Mouse (Mus musculus) adrenal gland, postnatal 4 days (tissue): ENCODE results near the gene Hist1h3i. TPM values are rescaled to one million over a fixed set of nuclear protein-coding genes. Genes with fewer than 3 reads are reported as not detected.

ENCODE experiments used
- DNase-seq, 2 experiments: peaks; one replicate each; pipeline ENCODE4 v3.0.0; 2021 to 2022; ENCODE audit warnings: low spot score in 2 of 2, mixed read lengths in 2 of 2
- microRNA-seq: library from miRNA; unstranded; fragments of <30 nt; microRNA quantifications from one replicate; pipeline ENCODE4 v1.2.0, GENCODE M21; 2021
- total RNA-seq, 2 experiments: library from RNA; stranded (reverse); gene quantifications; 2 replicates each; pipeline ENCODE4 v1.2.3; 2021

Gene Hist1h3i
- total RNA-seq, 2 experiments from 2014 or later = 511 to 579 TPM

DNA sequence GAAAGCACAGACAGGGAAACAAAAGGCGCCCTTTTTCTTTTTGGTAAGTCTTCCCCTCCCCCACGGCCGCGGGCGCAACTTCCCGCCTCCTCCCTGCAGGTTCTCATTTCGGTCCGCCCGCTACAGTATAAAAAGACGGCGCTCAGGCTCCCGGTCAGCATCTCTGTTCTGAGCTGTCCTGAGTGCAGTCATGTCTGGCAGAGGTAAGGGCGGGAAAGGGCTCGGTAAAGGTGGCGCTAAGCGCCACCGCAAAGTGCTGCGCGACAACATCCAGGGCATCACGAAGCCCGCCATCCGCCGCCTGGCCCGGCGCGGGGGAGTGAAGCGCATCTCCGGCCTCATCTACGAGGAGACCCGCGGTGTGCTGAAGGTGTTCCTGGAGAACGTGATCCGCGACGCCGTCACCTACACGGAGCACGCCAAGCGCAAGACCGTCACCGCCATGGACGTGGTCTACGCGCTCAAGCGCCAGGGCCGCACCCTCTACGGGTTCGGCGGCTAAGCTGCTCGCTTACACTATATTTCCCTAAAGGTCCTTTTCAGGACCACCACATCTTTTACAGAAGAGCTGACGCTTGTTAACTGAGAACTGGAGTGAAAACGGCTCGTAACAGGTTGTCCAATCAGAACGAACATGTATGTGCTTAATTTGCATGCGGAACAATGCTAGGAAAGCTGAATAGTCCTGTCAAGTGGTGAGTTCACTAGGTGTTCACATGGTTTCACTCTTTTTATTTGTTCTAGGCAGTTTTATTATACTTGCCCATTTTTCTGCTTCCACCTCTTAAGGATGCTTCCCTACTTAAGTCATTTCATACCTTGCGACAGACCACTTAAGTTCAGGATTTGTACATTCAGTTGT lies 48.0 kb downstream of the Hist1h3i start, which contains the start of gene Hist1h4j:
Gene Hist1h4j, plus strand, starts transcription at position 159 of the 862 bp plus-strand sequence.
- peak in 1 of 2 experiments; percentile 41 for DNase-seq

DNA sequence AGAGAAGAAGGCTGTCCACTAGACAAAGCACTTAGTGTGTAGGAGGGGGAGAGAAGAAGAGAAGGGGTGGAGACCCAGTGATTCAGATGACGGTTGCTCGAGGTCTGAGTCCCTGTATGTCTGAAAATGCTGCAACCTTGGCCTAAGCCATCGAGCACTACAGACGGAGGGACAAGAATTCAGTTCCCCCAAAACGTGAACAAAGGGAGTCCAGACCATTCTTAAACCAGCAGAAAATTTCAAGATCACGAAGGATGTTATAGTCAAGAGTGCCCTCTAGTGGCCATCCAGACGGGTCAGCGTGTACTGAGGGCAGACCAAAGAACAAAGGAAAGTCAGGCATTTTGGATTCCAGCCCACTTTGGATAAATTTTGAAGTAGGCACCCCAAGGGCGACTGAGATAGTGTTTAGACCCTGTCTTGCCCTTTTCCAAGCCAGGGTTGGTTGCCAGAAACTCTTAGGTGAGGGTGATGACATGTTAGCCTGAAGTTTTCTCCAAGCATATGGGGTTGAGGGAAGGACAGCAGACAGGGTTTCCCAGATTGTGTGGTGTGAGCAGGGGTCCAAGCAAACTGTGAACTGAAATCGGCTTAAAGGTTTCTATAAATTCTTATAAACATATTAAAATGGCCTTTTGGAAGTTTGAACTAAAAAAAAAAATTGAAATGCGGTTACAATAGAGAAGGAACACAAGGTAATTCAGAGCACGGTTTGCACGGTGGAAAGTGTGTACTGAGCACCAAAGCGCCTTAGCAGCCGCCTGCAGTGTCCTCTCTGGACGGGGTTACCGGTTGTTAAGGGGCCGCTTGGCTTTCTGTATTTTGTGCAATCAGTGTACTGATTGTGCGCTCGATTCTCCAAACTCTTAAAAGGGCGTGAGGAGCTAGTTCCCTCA lies 48.9 kb downstream of the Hist1h3i start:
- no peak for DNase-seq

DNA sequence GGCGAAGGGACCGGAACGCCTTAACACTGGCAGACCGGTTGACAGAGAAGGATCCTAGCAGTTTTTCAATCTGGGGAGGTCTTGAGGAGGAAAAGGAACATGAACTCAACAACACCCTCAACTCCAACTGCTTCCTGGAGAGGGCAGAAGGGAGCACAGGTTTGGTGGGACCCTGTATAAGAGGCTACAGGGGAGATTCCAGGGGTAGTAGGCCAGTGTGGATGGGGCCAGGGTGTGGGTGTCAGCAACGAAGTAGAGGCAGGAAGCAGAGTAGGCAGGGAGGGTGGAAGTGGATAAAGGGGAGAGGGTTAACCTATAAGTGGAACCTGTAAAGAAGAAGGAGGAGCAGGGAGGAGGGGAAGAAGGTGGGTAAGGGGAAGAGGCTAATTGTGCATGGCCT lies 49.7 kb downstream of the Hist1h3i start:
- no peak for DNase-seq

Small RNAs within 50 kb of the gene (microRNA-seq; reads per million reads assigned to microRNA genes)
- gene Gm19658 = not detected
- not detected for gene Gm44346
- not detected for gene Gm44454
- not detected for gene Gm44466

Other genes starting within 250 kb of the Hist1h3i start
- gene Olfr1366, start 240.6 kb downstream of the Hist1h3i start, total RNA-seq = not detected
- gene Olfr1535, start 223.5 kb downstream of the Hist1h3i start, total RNA-seq = not detected
- not detected for gene Olfr1364, start 201.6 kb downstream of the Hist1h3i start, total RNA-seq
- not detected for gene Olfr1362, start 169.3 kb downstream of the Hist1h3i start, total RNA-seq
- gene Olfr11, start 140.9 kb downstream of the Hist1h3i start, total RNA-seq = under 1 TPM in 1 of 2 experiments, not detected in 1; 0.08 TPM
- not detected for gene Olfr1361, start 120.0 kb downstream of the Hist1h3i start, total RNA-seq
- gene Olfr1360, start 106.0 kb downstream of the Hist1h3i start, total RNA-seq = not detected
- gene Olfr1359, start 85.3 kb downstream of the Hist1h3i start, total RNA-seq = not detected
- gene Hist1h2bl, start 67.2 kb downstream of the Hist1h3i start, total RNA-seq = 100 to 1,000 TPM; 453 to 539 TPM
- gene Hist1h2ai, start 66.9 kb downstream of the Hist1h3i start, total RNA-seq = 100 to 1,000 TPM; 319 to 362 TPM
- 100 to 1,000 TPM; 643 to 717 TPM for gene Hist1h3h, start 65.7 kb downstream of the Hist1h3i start, total RNA-seq
- gene Hist1h2bm, start 61.3 kb downstream of the Hist1h3i start, total RNA-seq = 100 to 1,000 TPM; 142 to 169 TPM
- gene Hist1h4j, start 48.3 kb downstream of the Hist1h3i start, total RNA-seq = 100 to 1,000 TPM in 1 of 2 experiments, 10 to 100 TPM in 1; 89.5 to 116 TPM
- 1,000 to 10,000 TPM; 1,000 to 1,309 TPM for gene Hist1h4k, start 32.9 kb downstream of the Hist1h3i start, total RNA-seq
- gene Hist1h2ak, start 29.5 kb downstream of the Hist1h3i start, total RNA-seq = 100 to 1,000 TPM; 172 to 196 TPM
- gene Hist1h2bn, start 29.2 kb downstream of the Hist1h3i start, total RNA-seq = 100 to 1,000 TPM; 256 to 306 TPM
- 100 to 1,000 TPM; 315 to 390 TPM for gene Hist1h1b, start 2.7 kb downstream of the Hist1h3i start, total RNA-seq
- gene Hist1h2an, start 3.8 kb upstream of the Hist1h3i start, total RNA-seq = 100 to 1,000 TPM; 122 to 129 TPM
- 100 to 1,000 TPM; 192 to 223 TPM for gene Hist1h2bp, start 4.1 kb upstream of the Hist1h3i start, total RNA-seq
- 100 to 1,000 TPM; 352 to 396 TPM for gene Hist1h2bq, start 26.8 kb upstream of the Hist1h3i start, total RNA-seq
- 100 to 1,000 TPM; 477 to 608 TPM for gene Hist1h2ao, start 27.1 kb upstream of the Hist1h3i start, total RNA-seq
- 100 to 1,000 TPM; 742 to 886 TPM for gene Hist1h4m, start 28.4 kb upstream of the Hist1h3i start, total RNA-seq
- gene Hist1h4n, start 48.8 kb upstream of the Hist1h3i start, total RNA-seq = 100 to 1,000 TPM; 144 to 157 TPM
- gene Hist1h2ap, start 50.1 kb upstream of the Hist1h3i start, total RNA-seq = 100 to 1,000 TPM; 329 to 379 TPM
- gene Hist1h2br, start 50.4 kb upstream of the Hist1h3i start, total RNA-seq = 100 to 1,000 TPM; 346 to 390 TPM
- 1 to 10 TPM; 3.8 to 4.7 TPM for gene Zfp184, start 161.7 kb upstream of the Hist1h3i start, total RNA-seq
- not detected for gene Pom121l2, start 197.8 kb upstream of the Hist1h3i start, total RNA-seq
- gene Prss16, start 226.4 kb upstream of the Hist1h3i start, total RNA-seq = not detected